Mouse (Mus musculus): ENCODE data around the gene Kifc3.

- TF ChIP-seq MAZ (IDR thresholded peaks at IDR 0.05; ENCODE audit: low read depth, low read length) (no peak), CTCF (conservative IDR thresholded peaks at IDR 0.05 in 1 of 2, IDR thresholded peaks at IDR 0.05 in 1 of 2; ENCODE audit: low read depth in 2 of 2, low read length in 2 of 2) (no peak), RCOR1 (conservative IDR thresholded peaks at IDR 0.05; ENCODE audit: low read depth, low read length) (no peak), POLR2A (IDR thresholded peaks at IDR 0.05; ENCODE audit: low read depth, low read length) (no peak), SMC3 (IDR thresholded peaks at IDR 0.05; ENCODE audit: low read depth, low read length) (no peak), JUN (IDR thresholded peaks at IDR 0.05; ENCODE audit: insufficient read depth, low read depth, low read length) (no peak), EP300 (IDR thresholded peaks at IDR 0.05; ENCODE audit: low read length) (no peak), SIN3A (IDR thresholded peaks at IDR 0.05; ENCODE audit: low read length) (no peak), CHD2 (IDR thresholded peaks at IDR 0.05; ENCODE audit: low read length) (no peak)
These were observed 39.6 kb upstream of the Kifc3 start for GRCm38 (mm10) chr8:95242099-95242825.

All from CH12.LX (cell line).